Mouse (Mus musculus): Measurements from ENCODE around the gene Plbd1. TPM values are rescaled to one million over a fixed set of nuclear protein-coding genes. Genes with fewer than 3 reads are reported as not detected.

The Plbd1 gene
- polyA plus RNA-seq, 1 experiment from 2014 or later, result 5.7 TPM

GRCm38 (mm10) chr6:136602601-136603000, 59.1 kb downstream of the Plbd1 start:
- H3K27ac ChIP-seq (ENCODE audit: low read length), result no peak overlapping the region
- no peak overlapping the region for H3K9ac ChIP-seq (replicated peaks; ENCODE audit: low read length)
- H3K9me3 ChIP-seq (ENCODE audit: low read length), result no peaks in the 10 kb centered on the region
- WGBS, result 77% methylated on average over 7 of the region's 7 CpGs
- H3K27me3 ChIP-seq (ENCODE audit: insufficient read depth, low read length), result no peaks in the 10 kb centered on the region
- H3K36me3 ChIP-seq (ENCODE audit: insufficient read depth, low read length), result peaks cover 79% of the 10 kb centered on the region
- H3K4me1 ChIP-seq (ENCODE audit: insufficient read depth, low read length), result no peaks in the 10 kb centered on the region
- no peak overlapping the region for H3K4me2 ChIP-seq (replicated peaks; ENCODE audit: low read depth, low read length)
- H3K4me3 ChIP-seq (ENCODE audit: low read length), result no peak overlapping the region
- ATAC-seq (ENCODE audit: low FRiP score, low TSS enrichment), result no peak

GRCm38 (mm10) chr6:136594541-136594940, 67.2 kb downstream of the Plbd1 start:
- 91% methylated on average over 4 of the region's 4 CpGs for WGBS
- H3K27ac ChIP-seq (ENCODE audit: low read length), result no peak overlapping the region
- no peaks in the 10 kb centered on the region for H3K4me1 ChIP-seq (ENCODE audit: insufficient read depth, low read length)
- no peaks in the 10 kb centered on the region for H3K27me3 ChIP-seq (ENCODE audit: insufficient read depth, low read length)
- ATAC-seq (ENCODE audit: low FRiP score, low TSS enrichment), result no peak
- H3K4me3 ChIP-seq (ENCODE audit: low read length), result no peak overlapping the region
- no peak overlapping the region for H3K4me2 ChIP-seq (replicated peaks; ENCODE audit: low read depth, low read length)
- H3K36me3 ChIP-seq (ENCODE audit: insufficient read depth, low read length), result peaks cover 51% of the 10 kb centered on the region
- no peaks in the 10 kb centered on the region for H3K9me3 ChIP-seq (ENCODE audit: low read length)
- H3K9ac ChIP-seq (replicated peaks; ENCODE audit: low read length), result no peak overlapping the region

GRCm38 (mm10) chr6:136590739-136591138, 71.0 kb downstream of the Plbd1 start:
- no peak for ATAC-seq (ENCODE audit: low FRiP score, low TSS enrichment)
- no peak overlapping the region for H3K4me2 ChIP-seq (replicated peaks; ENCODE audit: low read depth, low read length)
- no peaks in the 10 kb centered on the region for H3K4me1 ChIP-seq (ENCODE audit: insufficient read depth, low read length)
- H3K27me3 ChIP-seq (ENCODE audit: insufficient read depth, low read length), result no peaks in the 10 kb centered on the region
- 89% methylated on average over 4 of the region's 4 CpGs for WGBS
- H3K9ac ChIP-seq (replicated peaks; ENCODE audit: low read length), result no peak overlapping the region
- no peak overlapping the region for H3K27ac ChIP-seq (ENCODE audit: low read length)
- peaks cover 49% of the 10 kb centered on the region for H3K36me3 ChIP-seq (ENCODE audit: insufficient read depth, low read length)
- no peak overlapping the region for H3K4me3 ChIP-seq (ENCODE audit: low read length)
- H3K9me3 ChIP-seq (ENCODE audit: low read length), result no peaks in the 10 kb centered on the region

GRCm38 (mm10) chr6:136566002-136566401, 95.7 kb downstream of the Plbd1 start:
- Histone ChIP-seq H3K4me2 (replicated peaks; ENCODE audit: low read depth, low read length) (no peak overlapping the region), H3K27me3 (ENCODE audit: insufficient read depth, low read length) (no peaks in the 10 kb centered on the region), H3K27ac (ENCODE audit: low read length) (no peak overlapping the region), H3K4me1 (ENCODE audit: insufficient read depth, low read length) (no peaks in the 10 kb centered on the region), H3K36me3 (ENCODE audit: insufficient read depth, low read length) (peaks cover 63% of the 10 kb centered on the region), H3K9ac (replicated peaks; ENCODE audit: low read length) (no peak overlapping the region), H3K4me3 (ENCODE audit: low read length) (no peak overlapping the region), H3K9me3 (ENCODE audit: low read length) (peaks cover 13% of the 10 kb centered on the region)
- ATAC-seq (ENCODE audit: low FRiP score, low TSS enrichment), result no peak
- 87% methylated on average over 5 of the region's 5 CpGs for WGBS

Other genes starting within 250 kb of the Plbd1 start
- gene E330021D16Rik, start 246.4 kb downstream of the Plbd1 start, polyA plus RNA-seq (2015; fragmentation: Nextera tagmentation; extraction: Ambion mirVana), result 2.9 and 3.0 TPM in 2 replicates
- gene Atf7ip, start 155.8 kb downstream of the Plbd1 start, polyA plus RNA-seq (2015; fragmentation: Nextera tagmentation; extraction: Ambion mirVana), result 38.0 and 41.0 TPM in 2 replicates
- 0.06 and 0.11 TPM in 2 replicates for gene Gucy2c, start 119.8 kb upstream of the Plbd1 start, polyA plus RNA-seq (2015; fragmentation: Nextera tagmentation; extraction: Ambion mirVana)
- gene Hist4h4, start 142.5 kb upstream of the Plbd1 start, polyA plus RNA-seq (2015; fragmentation: Nextera tagmentation; extraction: Ambion mirVana), result 0.55 and 0.81 TPM in 2 replicates
- gene H2afj, start 146.3 kb upstream of the Plbd1 start, polyA plus RNA-seq (2015; fragmentation: Nextera tagmentation; extraction: Ambion mirVana), result 104 and 115 TPM in 2 replicates
- 1.6 and 1.9 TPM in 2 replicates for gene BC049715, start 165.7 kb upstream of the Plbd1 start, polyA plus RNA-seq (2015; fragmentation: Nextera tagmentation; extraction: Ambion mirVana)
- gene Wbp11, start 166.3 kb upstream of the Plbd1 start, polyA plus RNA-seq (2015; fragmentation: Nextera tagmentation; extraction: Ambion mirVana), result 110 and 122 TPM in 2 replicates
- gene Smco3, start 173.5 kb upstream of the Plbd1 start, polyA plus RNA-seq (2015; fragmentation: Nextera tagmentation; extraction: Ambion mirVana), result 2.4 and 2.5 TPM in 2 replicates
- 5.6 and 6.4 TPM in 2 replicates for gene Art4, start 195.8 kb upstream of the Plbd1 start, polyA plus RNA-seq (2015; fragmentation: Nextera tagmentation; extraction: Ambion mirVana)
- gene Mgp, start 213.9 kb upstream of the Plbd1 start, polyA plus RNA-seq (2015; fragmentation: Nextera tagmentation; extraction: Ambion mirVana), result 226 and 274 TPM in 2 replicates